Mouse (Mus musculus) cerebellum, adult 9-10 months (tissue): ENCODE results near the gene Tmem144.
A peak's percentile ranks its signal among the peaks of the same experiment; 100 is the strongest.

Experiments
- DNase-seq: peaks from one replicate; pipeline ENCODE4 v3.0.0; 2022

Tmem144 gene

GRCm38 (mm10) chr3:79852654-79853166, at the start of gene Tmem144:
Tmem144 (minus strand) TSS chr3:79852773.
- no peak for DNase-seq

- no peak for DNase-seq
These were observed 49.2 kb upstream of the Tmem144 start for GRCm38 (mm10) chr3:79901734-79902133.

GRCm38 (mm10) chr3:79901321-79901720, 48.7 kb upstream of the Tmem144 start:
- DNase-seq, result no peak

DNA sequence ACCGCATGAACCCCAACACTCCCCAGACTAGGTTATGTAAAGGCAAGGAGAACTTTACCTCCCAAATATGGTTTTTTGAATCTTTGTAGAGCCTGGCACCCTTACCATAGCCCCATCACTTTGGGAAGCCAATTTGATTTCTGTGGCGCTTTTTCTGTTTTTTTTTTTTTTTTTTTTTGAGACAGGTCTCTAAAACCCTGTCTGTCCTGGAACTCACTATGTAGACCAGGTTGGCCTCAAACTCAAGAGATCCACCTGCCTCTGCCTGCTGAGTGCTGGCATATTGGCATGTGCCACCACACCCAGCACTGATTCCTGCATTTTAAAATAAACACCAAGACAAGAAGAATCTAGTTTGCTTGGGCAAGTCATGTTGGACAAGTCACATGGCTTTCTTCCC, 47.9 kb upstream of the Tmem144 start:
- DNase-seq, result no peak

DNA sequence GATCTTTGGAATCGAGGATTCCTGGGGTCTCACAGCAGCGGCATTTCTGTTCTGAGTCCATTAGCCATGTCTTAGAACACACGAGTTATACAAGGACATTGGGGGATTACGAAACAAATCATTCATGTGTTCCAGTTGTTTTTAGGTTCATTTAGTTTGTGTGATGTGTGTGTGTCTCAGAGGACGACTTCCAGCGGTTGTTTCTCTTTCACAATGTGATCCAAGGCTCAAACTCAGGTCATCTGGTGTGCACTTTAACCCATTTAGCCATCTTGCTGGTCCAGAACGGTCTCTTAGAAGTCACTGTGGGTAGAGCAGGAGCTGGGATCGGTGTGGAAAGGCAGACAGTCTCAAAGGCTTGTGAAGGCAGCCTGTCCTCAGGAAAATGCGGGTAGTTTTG, 47.3 kb upstream of the Tmem144 start:
- DNase-seq, result no peak

DNA sequence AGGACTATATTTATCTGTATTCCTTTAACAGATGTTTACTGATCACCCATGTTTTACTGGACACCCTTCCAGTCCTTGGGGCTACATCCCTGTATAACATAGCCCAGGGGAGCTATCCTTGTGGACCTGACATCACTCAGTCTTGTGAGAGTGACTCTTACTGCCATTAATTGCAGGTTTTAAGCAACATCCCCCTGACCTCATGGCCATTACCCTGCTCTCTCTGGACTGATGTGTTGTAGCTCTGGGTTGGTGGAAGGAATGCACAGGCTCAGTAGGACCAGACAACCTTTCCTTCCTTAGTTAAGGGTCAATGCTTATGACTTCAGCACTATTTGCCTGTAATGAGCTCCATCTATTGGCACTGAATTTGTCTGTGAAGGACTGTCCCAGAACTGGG, 45.9 kb upstream of the Tmem144 start:
- no peak for DNase-seq

- DNase-seq, result no peak
These were observed 45.2 kb upstream of the Tmem144 start for GRCm38 (mm10) chr3:79897534-79898370.

- DNase-seq, result no peak
These were observed 35.4 kb upstream of the Tmem144 start for GRCm38 (mm10) chr3:79887966-79888365.

DNA sequence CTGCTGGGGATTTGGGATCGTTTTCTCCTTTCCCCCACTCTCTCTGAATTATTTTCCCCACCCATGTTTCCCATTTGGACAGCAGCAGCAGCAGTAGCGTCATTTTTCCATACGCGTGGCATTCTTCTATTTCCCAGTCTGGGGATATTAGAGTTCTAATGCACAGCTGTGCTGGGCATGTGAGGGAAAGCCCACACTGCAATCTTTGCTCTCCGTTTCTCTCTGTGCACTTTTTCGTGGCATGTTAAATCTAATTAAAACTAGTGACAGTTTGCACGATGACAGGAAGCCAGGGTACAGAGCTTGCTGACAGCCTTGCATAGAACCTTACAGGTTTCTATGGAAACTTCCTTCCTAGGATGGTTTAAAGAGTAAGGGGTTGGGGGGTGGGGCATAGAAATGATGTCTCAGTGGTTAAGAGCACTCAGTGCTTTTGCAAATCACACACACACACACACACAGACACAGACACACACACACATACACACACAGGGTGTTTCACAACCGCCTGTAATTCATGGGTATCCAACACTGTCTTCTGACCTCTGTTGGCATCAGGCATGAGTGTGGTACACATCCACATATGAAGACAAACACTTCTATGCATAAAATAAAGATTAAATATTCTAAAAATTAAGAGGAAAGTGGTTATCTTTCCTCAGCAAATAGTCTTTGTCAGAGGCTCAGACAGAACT, 34.7 kb upstream of the Tmem144 start:
- DNase-seq, result no peak

DNA sequence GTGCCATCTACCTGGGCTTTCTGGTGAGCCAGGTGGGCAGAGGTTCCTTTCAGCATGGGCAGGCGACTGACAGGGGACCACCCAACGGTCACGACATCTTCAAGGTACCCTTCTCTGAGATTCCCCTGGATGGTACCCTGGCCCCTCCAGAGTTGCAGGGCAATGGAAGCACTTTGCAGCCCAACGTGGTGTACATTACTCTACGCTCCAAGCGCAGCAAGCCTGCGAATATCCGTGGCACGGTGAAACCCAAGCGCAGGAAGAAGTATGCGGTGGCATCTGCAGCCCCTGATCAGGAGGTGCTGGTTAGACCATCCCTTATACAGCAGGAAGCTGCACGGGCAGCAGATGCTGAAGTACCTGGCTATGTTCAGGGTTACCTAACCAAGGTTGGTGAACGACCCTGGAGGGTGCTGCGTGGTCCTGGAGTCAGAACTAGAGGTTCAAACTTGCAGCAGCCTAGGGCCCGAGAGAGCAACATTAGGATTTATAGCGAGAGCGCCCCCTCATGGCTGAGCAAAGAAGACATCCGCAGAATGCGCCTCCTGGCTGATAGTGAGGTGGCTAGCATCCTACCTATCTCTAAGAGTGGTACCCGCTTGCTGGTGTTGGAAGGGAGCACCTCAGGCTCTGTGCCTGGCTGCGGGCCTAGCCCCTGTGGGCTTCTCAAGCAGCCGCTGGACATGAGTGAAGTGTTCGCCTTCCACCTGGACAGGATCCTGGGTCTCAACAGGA, 34.0 kb upstream of the Tmem144 start:
- DNase-seq, result no peak

DNA sequence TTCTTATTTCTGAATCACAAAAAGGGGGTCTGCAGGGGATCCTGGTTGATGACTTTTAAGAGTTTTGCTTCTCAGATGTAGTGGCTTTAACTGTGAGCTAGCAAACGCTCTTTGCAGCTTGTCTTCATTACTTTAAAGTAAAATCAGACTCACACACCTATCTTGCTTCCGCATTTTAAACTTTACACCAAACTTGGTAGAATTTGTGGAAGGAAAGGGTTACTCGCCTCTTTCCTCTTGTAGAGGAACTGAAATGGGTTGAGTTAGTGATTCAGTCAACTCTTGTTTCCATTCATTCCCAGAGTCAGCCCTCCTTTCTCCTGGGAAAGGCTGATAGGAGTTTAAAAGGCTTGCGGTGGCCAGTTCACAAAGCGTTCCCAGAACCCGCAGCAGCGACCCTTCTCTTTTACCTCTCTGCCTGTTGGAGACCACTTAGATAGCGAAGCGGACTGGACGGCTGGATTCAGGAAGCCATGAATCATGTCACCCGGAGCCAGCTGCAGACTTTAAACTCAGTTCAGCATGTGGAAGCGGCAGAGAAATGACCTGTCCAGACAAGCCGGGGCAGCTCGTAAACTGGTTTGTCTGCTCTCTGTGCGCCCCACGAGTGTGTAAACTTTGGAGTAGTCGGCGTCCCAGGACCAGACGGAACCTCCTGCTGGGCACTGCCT, 33.2 kb upstream of the Tmem144 start:
- DNase-seq, result no peak

GRCm38 (mm10) chr3:79884761-79885189, 32.2 kb upstream of the Tmem144 start:
- no peak for DNase-seq

DNA sequence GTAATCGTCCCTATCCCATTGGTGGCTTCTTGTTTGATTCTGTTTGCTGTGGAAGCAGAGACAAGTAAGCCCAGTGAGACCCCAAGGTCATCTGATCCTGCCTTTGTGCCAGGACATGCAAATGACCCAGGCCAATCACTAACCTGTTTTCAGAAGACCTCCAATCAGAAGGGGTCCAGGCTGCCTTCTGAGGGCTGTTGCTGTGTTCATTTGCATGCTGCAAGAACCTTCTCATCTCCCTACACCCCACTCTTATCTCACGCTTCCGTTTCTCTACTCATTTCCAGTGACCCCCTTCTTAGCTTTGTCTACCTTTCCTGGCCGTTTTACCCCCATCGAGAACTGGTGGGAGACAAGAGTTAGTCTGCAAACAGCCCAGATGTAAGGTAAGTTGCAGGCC, 31.7 kb upstream of the Tmem144 start, which contains the start of gene Fam198b:
Fam198b (plus strand) TSS at position 229 of the 400 bp plus-strand sequence.
- DNase-seq, result no peak

- DNase-seq, result peak; percentile 52
These were observed 30.5 kb upstream of the Tmem144 start for GRCm38 (mm10) chr3:79883092-79883491.

GRCm38 (mm10) chr3:79881645-79882044, 29.1 kb upstream of the Tmem144 start:
- no peak for DNase-seq

DNA sequence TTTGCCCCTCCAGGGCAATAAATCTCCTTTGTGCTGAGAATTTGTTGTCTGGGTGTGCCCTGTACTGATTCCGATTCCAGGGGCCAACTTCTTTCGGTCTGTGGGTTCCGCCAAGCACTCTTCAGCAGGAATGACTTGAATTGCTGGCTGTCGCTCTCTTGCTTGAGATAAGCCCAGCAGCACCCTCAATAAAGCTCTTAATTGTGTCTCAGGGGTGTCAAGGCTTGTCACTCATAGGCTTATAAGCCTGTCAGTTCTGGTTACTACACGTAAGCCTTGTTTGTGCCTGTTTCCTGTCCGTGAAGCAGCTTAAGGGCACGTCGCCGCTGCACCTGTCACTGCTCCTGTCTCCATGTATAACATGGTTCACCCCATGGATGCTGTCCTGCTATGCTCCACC, 26.7 kb upstream of the Tmem144 start:
- DNase-seq, result no peak

DNA sequence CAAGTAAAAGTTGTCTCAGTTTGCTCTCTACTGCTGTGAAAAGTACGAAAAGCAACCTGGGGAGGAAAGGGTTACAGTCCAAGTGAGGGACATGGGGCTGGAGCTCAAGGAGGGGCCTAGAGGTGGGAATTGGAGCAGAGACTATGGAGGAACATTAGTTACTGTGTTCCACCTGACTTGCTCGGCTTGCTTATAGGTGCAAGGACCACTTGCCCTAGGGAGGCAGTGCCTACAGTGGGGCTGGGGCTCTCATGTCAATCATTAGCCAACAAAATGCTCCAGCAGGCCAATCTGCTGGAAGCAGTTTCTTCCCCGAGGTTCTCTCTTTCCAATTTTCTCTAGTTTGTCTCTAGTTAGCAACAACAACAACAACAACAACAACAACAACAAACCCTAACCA, 25.8 kb upstream of the Tmem144 start:
- no peak for DNase-seq

- DNase-seq, result no peak
These were observed 22.9 kb upstream of the Tmem144 start for GRCm38 (mm10) chr3:79875471-79875870.

DNA sequence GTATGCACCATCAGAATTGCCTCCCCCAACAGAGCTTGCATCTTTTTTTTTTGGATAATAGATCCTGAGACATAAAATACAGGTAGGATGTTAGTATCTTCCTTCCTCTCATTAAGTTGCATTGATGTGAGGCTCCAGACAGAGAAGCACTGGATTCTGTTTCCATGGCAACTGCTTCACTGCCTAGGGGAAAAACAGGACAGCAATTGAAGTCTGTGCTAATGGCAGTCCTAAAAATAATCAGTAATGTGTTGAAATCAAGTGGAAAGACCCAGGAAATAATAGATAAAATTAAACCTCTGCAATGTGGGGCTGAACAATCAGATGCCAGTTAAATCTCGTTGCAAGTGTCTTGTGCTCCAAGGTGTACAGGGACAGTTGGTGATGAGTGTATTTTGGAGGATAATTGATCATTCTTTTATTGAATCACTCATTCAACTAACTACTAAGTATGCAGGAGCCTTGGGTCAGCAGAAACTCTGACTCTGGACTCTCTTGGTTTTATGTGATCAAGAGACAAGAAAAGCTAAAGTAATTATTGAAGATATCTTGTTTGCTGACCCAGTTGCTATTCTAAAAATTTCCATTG, 14.6 kb upstream of the Tmem144 start:
- DNase-seq, result no peak

GRCm38 (mm10) chr3:79866526-79866925, 14.0 kb upstream of the Tmem144 start:
- DNase-seq, result no peak

GRCm38 (mm10) chr3:79866089-79866488, 13.5 kb upstream of the Tmem144 start:
- DNase-seq, result no peak

DNA sequence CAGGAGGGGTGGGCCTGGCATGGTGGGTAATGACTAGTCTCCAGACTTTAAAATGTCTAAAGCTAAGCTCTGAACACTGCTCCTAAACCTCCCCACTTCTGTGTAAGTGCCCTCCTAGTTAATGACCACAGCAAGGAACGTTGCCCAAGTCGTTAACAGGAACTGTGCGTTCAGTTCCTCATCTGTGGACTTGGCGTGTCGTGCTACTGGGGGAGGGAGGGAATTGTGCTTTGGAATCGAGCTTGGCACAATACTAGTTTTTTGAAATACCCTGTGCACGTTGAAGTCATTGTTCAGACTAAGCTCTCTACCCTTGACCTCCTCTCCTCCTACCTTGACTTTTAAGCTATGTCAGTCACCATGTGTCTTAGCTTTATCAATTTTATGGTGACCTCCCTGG, 12.3 kb upstream of the Tmem144 start:
- DNase-seq, result no peak
